Mouse (Mus musculus): ENCODE data around the gene Ap1m1. TPM values are rescaled to one million over a fixed set of nuclear protein-coding genes. Genes with fewer than 3 reads are reported as not detected.

Ap1m1 gene
- 10 to 100 TPM; 17.6 to 20.9 (median 19.1) TPM for total RNA-seq (2022)

GRCm38 (mm10) chr8:72239499-72240402 is at the start of gene Ap1m1:
Gene Ap1m1 (plus strand): TSS chr8:72240018.
- peak; percentile 95 to 98 for DNase-seq (ENCODE audit: low spot score in 2 of 2)

GRCm38 (mm10) chr8:72190215-72190539 is 49.6 kb upstream of the Ap1m1 start:
- no peak for DNase-seq (ENCODE audit: low spot score in 2 of 2)

DNA sequence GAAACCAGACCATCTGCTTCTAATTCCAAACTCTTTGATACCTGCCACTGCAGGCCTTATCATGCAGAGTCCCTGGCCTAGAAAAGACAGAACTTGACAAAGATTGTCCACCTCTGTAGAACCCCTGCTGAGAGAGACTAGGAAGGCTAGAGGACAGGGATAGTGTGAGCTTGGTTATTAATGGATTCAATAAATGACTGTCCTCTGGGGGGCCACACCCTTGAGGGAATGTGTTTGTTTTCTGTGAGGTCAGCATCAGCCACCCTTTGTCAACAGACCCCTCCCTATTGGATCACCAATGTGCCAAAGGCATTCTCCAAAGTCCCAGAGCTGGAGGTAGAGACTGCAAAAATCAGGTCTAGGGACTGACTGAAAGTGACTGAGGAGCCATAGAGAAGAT is 47.8 kb upstream of the Ap1m1 start:
- no peak for DNase-seq (ENCODE audit: low spot score in 2 of 2)

GRCm38 (mm10) chr8:72197997-72198396 is 41.8 kb upstream of the Ap1m1 start:
- no peak for DNase-seq (ENCODE audit: low spot score in 2 of 2)

DNA sequence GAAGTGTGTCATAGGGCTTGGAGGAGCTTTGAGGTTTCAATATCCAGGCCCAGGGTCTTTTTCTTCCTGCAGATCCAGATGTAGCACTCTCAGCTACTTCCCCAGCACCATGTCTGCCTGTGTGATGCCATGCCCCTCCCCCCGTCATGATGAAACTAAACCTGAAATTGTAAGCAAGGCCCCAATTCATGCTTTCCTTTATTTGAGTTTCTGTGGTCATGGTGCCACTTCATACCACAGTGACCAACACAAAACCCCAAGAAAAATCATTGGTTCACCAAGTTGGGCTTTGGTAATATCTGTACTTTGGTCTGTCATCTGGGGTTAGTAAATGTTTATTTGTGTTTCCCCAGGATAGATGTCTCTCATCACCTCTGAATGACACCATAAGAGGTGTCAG is 31.2 kb upstream of the Ap1m1 start:
- no peak for DNase-seq (ENCODE audit: low spot score in 2 of 2)

- no peak for DNase-seq (ENCODE audit: low spot score in 2 of 2)
These were observed 29.6 kb upstream of the Ap1m1 start for GRCm38 (mm10) chr8:72210222-72210621.

DNA sequence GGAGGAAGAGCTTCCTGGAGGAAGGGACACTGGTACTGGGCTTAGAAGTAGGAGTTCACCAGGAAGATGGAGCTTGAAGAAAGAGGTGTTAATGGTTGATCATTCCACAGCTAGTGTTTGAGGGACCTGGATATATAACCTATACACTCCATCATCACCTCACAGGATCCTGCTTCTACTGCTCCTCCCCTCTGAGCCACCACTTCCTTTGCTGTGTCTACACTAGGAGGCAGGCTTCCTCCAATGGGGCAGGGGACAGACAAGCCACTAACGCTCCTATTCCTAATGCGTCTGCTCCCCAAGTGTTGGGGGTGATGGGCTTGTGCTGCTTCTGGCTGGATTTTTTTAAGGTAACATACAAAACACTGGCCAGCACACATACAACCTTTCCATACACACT is 29.1 kb upstream of the Ap1m1 start:
- DNase-seq (ENCODE audit: low spot score in 2 of 2): no peak

DNA sequence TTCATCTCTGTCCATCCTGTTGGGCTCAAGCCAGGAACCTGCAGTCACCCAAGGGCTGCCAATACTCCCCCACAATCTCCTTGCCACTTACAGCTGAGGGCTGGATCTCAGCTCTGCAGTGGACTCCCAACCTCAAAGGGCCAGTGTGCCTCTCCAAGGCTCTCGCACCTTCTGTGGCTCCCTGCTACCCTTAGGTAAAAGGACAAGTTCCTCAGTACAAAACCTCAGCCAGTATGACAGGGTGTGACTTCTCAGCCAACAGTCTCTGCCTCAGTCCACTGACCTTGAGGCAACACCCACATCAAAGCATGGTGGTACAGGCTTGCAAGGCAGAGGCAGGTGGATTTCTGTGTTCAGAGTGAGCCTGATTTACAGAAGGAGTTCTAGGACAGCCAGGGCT is 28.0 kb upstream of the Ap1m1 start:
- no peak for DNase-seq (ENCODE audit: low spot score in 2 of 2)

- no peak for DNase-seq (ENCODE audit: low spot score in 2 of 2)
These were observed 27.1 kb upstream of the Ap1m1 start, which contains the start of gene Cib3 for GRCm38 (mm10) chr8:72212751-72213150. Gene Cib3 (minus strand): TSS chr8:72212837.

DNA sequence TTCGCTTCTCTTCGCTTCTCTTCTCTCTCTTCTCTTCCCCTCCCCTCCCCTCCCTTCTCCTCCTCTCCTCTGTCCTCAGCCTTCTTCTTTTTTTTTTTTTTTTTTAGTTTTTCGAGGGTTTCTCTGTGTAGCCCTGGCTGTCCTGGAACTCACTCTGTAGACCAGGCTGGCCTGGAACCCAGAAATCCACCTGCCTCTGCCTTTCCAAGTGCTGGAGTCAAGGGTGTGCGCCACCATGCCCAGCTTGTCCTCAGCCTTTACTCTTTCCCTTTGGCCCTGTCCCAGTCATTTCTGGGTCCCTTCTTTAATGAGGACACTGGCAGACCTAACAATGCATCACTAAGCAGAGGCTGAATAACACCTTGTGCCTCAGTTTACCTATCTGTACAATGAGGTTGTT is 26.3 kb upstream of the Ap1m1 start, which contains the start of gene Gm11034:
Gm11034 (minus strand) TSS at position 101 of the 400 bp plus-strand sequence.
- DNase-seq (ENCODE audit: low spot score in 2 of 2): no peak

DNA sequence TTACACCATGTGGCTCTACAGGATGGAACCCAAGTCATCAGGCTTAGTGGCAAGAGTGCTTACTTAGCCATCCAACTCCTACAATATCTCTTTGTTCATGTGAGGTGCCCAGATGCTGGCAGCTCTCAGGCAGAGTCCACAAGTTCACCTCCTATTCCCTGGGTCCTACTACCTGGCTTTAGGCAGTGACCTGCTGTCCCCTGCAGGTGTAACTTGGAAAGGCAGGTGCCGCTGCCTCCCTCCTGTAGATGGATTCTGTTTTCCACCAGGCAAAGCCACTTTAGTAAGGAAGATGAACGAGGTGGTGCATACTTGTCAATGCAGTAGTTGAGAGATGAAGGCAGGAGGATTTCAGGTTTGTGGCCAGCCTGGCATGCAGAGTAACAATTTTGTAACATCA is 24.8 kb upstream of the Ap1m1 start:
- DNase-seq (ENCODE audit: low spot score in 2 of 2): no peak

GRCm38 (mm10) chr8:72215871-72216270 is 23.9 kb upstream of the Ap1m1 start:
- DNase-seq (ENCODE audit: low spot score in 2 of 2): no peak

DNA sequence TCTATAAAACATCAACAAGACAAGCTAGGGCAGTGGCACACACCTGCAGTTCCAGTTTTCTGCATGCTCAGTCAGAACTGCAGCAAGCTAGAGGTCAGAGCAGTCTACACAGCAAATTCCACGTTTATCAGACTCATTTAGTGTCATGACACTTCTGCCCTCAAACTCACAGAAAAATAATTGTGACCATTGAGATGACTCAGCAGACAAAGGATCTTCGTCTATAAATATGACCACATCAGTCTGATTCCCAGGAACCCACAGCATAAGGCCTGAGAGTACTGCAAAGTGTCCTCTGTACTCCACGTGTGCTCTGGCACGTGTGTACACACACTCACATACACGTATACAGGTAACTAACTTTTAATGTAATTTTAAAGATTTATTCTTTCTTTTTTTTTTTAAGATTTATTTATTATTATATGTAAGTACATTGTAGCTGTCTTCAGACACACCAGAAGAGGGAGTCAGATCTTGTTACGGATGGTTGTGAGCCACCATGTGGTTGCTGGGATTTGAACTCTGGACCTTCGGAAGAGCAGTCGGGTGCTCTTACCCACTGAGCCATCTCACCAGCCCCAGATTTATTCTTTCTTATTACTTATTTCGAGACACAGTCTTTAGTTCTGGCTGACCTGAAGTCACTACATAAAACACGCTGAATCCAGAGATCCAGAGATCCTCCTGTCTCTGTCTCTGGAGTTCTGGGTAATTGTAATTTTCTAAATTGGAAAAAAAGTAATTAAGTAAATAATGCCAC is 20.9 kb upstream of the Ap1m1 start:
- no peak for DNase-seq (ENCODE audit: low spot score in 2 of 2)

DNA sequence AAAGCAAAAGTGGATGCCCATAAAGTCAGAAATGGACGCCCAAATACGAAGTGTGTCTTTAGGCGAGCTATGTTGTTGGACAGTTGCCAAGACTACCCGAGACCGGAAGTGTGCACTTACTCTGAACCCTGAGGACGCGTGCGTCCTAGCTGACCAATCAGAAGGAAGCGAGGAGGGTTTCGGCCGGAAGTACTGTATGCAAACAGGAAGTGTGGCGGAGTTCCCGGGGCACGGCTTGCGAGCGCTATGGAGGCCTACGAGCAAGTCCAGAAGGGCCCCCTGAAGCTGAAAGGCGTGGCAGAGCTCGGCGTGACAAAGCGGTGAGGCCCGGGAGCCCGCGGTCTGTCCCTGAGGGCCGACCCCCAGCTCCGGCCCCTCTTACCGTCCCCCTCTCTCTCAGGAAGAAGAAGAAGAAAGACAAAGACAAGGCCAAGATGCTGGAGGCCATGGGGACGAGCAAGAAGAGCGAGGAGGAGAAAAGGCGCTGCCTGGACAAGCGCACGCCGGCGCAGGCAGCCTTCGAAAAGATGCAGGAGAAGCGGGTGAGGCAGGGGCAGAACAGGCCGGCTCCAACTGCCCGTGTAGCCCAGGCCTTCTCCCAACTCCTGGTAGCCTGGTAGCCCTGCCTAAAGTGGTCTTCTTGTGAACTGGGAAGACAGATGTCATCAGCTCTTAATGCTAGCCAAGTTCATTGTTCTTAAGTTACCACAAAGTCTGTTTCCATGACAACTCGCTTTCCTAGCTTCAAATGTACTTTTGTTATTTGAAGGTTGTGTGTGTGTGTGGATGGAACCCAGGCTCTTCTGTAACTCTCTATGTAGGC is 20.1 kb upstream of the Ap1m1 start, which contains the start of gene Fam32a:
Fam32a (plus strand) TSS at position 190 of the 823 bp plus-strand sequence.
- DNase-seq (ENCODE audit: low spot score in 2 of 2): peak; percentile 79 to 83

DNA sequence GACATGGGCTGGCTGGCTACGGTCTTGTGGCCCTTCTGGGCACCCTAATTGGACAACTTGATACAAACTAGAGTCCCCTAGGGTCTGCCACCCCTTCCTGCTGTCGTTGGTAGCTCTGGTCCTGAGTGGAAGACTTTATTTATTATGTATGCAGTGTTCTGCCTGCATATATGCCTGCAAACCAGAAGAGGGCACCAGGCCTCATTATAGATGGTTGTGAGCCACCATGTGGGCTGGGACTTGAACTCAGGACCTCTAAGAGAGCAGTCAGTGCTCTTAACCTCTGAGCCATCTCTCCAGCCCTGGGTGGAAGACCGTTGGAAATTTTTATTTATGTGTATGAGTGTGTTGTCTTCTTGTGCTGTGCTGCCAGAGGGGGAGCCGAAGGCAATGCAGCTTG is 19.1 kb upstream of the Ap1m1 start:
- DNase-seq (ENCODE audit: low spot score in 2 of 2): no peak

- DNase-seq (ENCODE audit: low spot score in 2 of 2): no peak
These were observed 17.2 kb upstream of the Ap1m1 start for GRCm38 (mm10) chr8:72222656-72223055.

DNA sequence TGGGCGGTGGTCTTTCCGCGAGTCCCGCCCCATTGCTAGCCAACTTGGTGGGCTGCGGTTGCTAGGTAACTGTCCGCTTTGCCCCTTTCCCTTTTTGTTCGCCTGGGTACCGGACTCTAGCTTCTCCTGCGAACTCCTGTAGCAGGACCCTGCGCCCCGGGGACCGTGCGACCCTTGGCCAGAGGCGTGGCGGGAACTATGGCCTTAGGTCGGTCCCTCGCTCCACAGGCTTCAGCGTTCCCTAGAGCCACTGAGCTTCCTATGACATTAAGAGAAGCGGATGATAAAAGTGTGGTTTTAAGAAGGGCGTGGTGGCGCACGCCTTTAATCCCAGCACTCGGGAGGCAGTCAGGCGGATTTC is 565 bp downstream of the Ap1m1 start:
- DNase-seq (ENCODE audit: low spot score in 2 of 2): no peak

GRCm38 (mm10) chr8:72240951-72241350 is 1.1 kb downstream of the Ap1m1 start:
- DNase-seq (ENCODE audit: low spot score in 2 of 2): no peak

DNA sequence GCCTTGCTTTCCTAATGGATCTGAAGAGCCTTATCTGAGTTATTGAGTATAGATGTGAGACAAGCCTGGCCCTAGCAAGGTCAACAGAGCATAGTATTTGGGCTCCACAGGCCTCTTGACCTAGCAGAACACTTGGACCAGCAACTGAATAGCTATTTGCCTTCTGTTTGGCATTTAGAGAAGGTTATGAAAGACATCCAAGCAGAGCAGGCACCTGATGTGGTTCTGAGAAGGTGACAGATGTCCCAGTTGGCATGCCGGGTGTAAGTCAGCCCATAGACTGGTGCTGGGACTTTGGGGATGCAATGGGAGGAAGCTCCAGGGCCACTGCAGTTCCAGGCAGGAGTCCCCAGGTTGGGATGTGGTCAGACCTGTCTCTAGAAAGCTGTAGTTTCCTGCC is 2.4 kb downstream of the Ap1m1 start:
- no peak for DNase-seq (ENCODE audit: low spot score in 2 of 2)

DNA sequence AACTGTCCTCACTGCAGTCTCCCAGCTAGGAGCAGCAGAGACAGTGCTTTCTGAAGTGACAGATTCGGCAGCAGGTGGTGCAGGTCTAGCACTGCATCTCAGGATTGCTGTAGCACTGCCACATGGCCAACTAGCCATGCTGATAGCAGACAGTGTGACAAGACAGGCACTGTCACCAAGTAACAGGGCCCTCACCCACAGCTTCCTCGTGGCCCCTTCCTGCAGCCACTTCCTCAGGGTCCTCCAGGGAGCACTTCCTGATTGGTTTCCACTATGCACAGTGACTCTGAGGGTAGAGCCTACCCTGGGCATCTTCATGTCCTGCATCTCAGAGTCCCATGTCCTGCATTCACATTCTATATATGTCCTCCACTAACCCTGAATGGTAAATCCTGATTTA is 4.8 kb downstream of the Ap1m1 start:
- DNase-seq (ENCODE audit: low spot score in 2 of 2): no peak

DNA sequence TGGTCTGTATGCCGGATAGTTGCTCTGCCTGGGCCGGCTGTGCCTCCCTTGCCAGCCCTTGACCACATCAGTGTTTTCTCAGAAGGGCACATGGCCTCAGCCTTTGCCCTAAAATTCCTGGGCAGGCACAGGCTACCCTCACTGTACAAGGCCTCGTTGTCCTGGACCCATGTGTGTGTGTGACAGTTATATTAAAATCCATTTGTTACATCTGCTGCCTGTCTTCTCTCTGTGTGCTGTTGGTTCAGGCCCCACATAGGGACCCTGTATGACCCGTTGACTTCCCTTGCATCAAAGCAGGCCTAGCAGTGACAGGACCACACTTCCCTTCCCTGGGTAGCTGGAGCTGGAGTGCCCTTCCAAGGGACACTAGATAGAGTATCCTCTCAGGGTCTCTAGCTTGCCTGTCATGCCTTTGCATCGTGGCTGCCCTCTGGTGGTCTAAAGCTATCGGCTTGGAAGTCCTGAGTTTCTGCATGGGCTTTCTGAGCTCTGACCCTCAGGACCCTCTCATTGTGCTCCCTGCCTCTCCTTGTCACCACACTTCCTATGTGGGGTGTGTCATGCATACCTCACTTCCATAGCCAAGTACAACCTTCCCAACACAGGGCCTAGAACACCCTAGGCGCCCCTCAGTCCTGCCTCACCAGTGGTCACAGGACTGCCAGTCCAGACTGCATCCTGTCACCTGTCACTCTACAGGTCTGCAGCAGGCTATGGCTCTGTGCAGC is 17.5 kb downstream of the Ap1m1 start:
- no peak for DNase-seq (ENCODE audit: low spot score in 2 of 2)

Data from gastrocnemius, adult 8-10 months (tissue).